Mouse (Mus musculus) retina, embryonic 14.5 days (tissue): Measurements from ENCODE around the gene Pde4b.
A peak's percentile ranks its signal among the peaks of the same experiment; 100 is the strongest.

ENCODE experiments used
- DNase-seq: peaks from one replicate; pipeline ENCODE4 v3.0.0-alpha.2; 2015; ENCODE audit warnings: low spot score

The Pde4b gene

GRCm38 (mm10) chr4:102539598-102540180 lies 452.3 kb downstream of the Pde4b start:
- no peak for DNase-seq

- no peak for DNase-seq
Measured at GRCm38 (mm10) chr4:102542976-102543375, 455.6 kb downstream of the Pde4b start.

GRCm38 (mm10) chr4:102545226-102545625 lies 457.9 kb downstream of the Pde4b start:
- no peak for DNase-seq

- DNase-seq, result no peak
Measured at GRCm38 (mm10) chr4:102555566-102555965, 468.2 kb downstream of the Pde4b start.

- DNase-seq, result no peak
Measured at GRCm38 (mm10) chr4:102557006-102557405, 469.7 kb downstream of the Pde4b start.

- DNase-seq, result no peak
Measured at GRCm38 (mm10) chr4:102557508-102558220, 470.3 kb downstream of the Pde4b start.

GRCm38 (mm10) chr4:102558328-102558727 lies 471.0 kb downstream of the Pde4b start:
- no peak for DNase-seq

- no peak for DNase-seq
Measured at GRCm38 (mm10) chr4:102560676-102561280, 473.4 kb downstream of the Pde4b start.

- no peak for DNase-seq
Measured at GRCm38 (mm10) chr4:102563273-102563855, 476.0 kb downstream of the Pde4b start.

- DNase-seq, result no peak
Measured at GRCm38 (mm10) chr4:102564286-102564685, 476.9 kb downstream of the Pde4b start.

GRCm38 (mm10) chr4:102566421-102566820 lies 479.1 kb downstream of the Pde4b start:
- no peak for DNase-seq

- no peak for DNase-seq
Measured at GRCm38 (mm10) chr4:102567111-102567510, 479.8 kb downstream of the Pde4b start.

- DNase-seq, result no peak
Measured at GRCm38 (mm10) chr4:102567676-102568254, 480.4 kb downstream of the Pde4b start.

- no peak for DNase-seq
Measured at GRCm38 (mm10) chr4:102568591-102568990, 481.2 kb downstream of the Pde4b start.

GRCm38 (mm10) chr4:102569101-102569583 lies 481.8 kb downstream of the Pde4b start:
- DNase-seq, result no peak

- DNase-seq, result peak; percentile 53
Measured at GRCm38 (mm10) chr4:102569950-102570765, 482.8 kb downstream of the Pde4b start.

GRCm38 (mm10) chr4:102570766-102571411 lies 483.5 kb downstream of the Pde4b start:
- peak; percentile 47 for DNase-seq

- no peak for DNase-seq
Measured at GRCm38 (mm10) chr4:102572031-102572430, 484.7 kb downstream of the Pde4b start.

- DNase-seq, result no peak
Measured at GRCm38 (mm10) chr4:102572591-102572990, 485.2 kb downstream of the Pde4b start.

GRCm38 (mm10) chr4:102573361-102573781 lies 486.0 kb downstream of the Pde4b start:
- DNase-seq, result no peak

GRCm38 (mm10) chr4:102574226-102574625 lies 486.9 kb downstream of the Pde4b start:
- no peak for DNase-seq
